Mouse (Mus musculus): Measurements from ENCODE around the gene Zyg11a.
"Not testable (repeated sequence)": the region's sequence is repeated elsewhere in the genome, so short reads cannot be mapped to it uniquely, and the experiment has no call there.

Zyg11a gene

DNA sequence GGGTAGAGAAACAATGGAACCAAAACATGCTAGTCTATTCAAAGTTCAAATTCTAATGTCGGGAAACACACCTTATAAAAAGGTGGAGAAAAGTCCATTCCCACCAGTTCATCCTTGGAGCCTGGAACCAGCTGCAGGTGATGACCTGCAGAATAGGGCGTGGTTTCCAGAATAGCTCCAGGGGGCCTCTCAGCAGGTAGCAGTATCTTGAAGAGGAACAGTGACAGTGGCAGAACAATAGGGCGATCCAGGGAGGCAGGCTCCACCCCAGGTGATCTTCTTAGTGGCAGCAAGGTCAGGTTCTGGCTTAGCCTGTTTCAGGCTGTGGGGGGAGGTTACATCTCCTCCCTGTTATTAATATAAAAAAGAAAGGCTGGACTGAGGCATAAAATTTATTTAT is 72.3 kb downstream of the Zyg11a start:
- intact Hi-C loops (cut with DNase I): not testable (repeated sequence)

DNA sequence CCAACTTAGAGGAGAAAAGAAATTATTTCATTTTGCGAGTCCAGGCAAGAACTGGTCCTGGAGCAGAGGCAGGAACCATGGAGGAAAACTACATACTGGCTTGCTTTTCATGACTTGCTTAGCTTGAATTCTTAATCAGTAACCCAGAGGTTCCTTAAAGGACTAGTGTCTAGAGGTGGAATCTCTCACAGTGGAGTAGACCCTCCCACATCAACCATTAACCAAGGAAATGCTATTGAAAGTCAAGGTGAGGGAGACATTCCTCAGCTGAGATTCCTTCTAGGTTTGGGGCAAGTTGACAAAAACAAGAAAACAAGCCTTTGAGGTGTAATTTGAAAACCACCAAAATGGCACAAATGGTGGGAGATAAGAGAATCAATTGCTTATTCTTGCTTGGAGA is 73.0 kb downstream of the Zyg11a start, which contains the start of gene Scp2:
Gene Scp2, minus strand, starts transcription at position 119 of the 400 bp plus-strand sequence.
- intact Hi-C loops (cut with DNase I): no loop called here

DNA sequence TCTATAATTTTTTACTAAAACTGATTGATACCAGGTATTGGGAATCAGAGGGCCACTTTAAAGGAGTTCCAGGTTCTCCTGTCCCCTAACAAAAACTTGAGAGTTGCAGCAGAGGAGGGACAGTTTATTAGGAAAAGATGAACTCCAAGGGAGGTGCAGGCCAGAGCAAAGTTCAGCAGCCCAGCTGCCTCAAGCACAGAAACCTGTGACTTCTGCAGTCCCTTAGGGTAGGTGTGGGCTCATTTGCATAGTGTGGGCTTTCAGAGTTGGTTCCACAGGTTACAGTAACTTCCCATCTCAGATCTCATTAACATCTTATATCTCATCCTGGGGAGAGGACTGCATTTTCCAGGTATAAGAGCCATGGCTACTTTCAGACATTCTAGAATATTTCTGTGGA is 74.1 kb downstream of the Zyg11a start:
- intact Hi-C loops (cut with DNase I): no loop called here

DNA sequence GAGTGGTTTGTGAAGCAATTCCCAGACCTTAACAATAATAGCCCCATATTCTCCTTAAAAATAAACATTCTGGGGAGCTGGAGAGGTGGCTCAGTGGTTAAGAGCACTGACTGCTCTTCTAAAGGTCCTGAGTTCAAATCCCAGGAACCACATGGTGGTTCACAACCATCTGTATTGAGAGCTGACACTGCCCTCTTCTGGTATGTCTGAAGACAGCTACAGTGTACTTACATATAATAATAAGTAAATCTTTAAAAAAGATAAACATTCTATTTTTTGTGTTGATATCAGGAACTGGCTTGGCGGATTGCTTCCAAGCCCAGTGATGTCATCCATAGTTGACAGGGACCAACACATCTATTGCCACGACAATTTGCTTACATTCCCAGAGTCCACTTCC is 74.7 kb downstream of the Zyg11a start:
- intact Hi-C loops (cut with DNase I): not testable (repeated sequence)

DNA sequence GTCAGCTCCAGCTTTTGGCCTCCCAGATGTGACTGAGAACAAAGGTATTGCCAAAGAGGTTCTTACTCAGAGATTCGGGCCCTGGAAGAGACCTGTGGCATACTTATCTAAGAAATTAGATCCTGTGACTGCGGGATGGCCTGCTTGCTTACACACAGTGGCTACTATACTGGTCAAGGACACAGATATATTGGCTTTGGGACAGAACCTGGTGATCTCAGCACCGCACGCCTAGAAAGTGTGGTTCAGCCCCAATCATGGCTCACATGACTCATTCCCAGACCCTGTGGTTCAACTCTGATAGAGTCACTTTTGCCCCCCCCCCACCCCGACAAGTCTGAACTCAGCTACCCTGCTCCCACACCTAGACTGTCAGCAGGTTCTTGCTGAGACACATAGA is 80.9 kb downstream of the Zyg11a start:
- intact Hi-C loops (cut with DNase I): no loop called here

Data from adrenal gland (tissue).